Mouse (Mus musculus) adrenal gland, adult 2 months (tissue): ENCODE data around the gene Rnf169. TPM values are rescaled to one million over a fixed set of nuclear protein-coding genes. Genes with fewer than 3 reads are reported as not detected.

Experiments
- DNase-seq: peaks from one replicate; pipeline ENCODE4 v3.0.0; 2021
- polyA plus RNA-seq: library from polyadenylated mRNA; depleted of rRNA; stranded (reverse); fragments of >200 nt; gene quantifications from 2 replicates; pipeline ENCODE4 v1.2.3, GENCODE M21; 2012; rRNA removed
- total RNA-seq, 2 experiments: library from RNA; stranded (reverse); gene quantifications; 2 replicates each; pipeline ENCODE4 v1.2.3; 2021

Gene Rnf169
- total and polyA plus RNA-seq, 3 experiments, result 5.0 to 13.8 (median 13.0) TPM

DNA sequence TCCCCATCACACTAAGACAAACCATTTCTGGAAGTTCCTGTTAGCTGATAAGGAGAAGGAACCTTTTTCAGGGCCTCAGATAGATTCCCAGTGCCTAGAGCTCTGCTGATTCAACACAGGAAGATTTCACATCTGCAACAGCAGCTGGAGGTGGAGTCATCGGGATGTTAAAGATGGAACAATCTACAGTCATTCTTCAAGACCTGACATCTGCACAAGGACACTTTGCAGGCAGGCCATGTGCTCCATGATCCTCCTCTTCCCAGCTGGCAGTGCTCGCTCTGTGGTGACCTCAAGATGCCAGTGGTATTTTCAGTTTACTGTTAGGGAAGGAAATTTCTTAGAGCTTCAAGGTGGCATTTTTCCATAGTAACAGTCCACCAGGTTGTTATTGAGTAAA lies 87.9 kb downstream of the Rnf169 start:
- DNase-seq, result peak; percentile 71

DNA sequence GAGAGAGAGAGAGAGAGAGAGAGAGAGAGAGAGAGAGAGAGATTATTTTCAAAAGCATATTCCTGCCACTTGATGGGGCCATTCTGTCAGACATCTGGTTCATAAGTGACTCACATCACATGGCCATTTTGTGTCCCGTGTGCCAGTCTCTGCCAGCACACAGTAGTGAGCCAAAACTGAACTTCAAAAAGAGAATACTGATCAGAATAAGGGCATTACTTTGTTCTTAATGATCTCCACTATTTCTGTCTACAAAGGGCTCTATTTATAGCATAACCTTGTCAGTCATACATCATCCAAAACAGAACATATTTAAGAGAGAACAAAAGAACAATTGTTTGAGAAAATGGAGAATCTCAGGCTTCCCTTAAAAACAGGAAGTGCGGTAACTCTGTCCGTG lies 88.8 kb downstream of the Rnf169 start:
- peak; percentile 45 for DNase-seq

DNA sequence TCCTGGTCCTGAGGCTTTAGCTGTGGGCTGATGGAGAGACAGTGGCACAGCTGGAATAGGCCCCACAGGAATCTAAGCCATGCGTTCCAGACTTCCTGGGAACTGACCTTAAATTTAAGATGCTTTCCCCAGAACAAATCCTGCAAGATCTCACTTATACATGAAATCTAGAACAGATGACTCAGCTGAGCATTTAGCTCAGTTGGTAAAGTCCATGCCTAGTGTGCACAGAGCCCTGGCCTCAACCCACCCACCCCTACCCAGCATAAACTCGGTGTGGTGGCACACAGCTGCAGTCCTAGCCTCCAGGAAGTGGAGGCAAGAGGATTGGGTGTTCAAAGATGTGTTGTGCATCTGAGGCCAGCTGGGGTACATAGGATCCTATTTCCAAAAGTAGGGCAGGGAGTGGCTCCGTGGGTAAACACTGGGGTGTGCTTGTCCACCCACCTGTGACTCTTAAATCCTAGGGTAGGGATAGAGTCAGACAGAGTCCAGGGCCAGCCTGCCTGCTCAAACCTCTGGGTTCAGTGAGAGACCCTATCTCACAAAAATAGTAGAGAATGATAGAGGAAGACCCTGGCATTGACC lies 90.0 kb downstream of the Rnf169 start:
- no peak for DNase-seq

DNA sequence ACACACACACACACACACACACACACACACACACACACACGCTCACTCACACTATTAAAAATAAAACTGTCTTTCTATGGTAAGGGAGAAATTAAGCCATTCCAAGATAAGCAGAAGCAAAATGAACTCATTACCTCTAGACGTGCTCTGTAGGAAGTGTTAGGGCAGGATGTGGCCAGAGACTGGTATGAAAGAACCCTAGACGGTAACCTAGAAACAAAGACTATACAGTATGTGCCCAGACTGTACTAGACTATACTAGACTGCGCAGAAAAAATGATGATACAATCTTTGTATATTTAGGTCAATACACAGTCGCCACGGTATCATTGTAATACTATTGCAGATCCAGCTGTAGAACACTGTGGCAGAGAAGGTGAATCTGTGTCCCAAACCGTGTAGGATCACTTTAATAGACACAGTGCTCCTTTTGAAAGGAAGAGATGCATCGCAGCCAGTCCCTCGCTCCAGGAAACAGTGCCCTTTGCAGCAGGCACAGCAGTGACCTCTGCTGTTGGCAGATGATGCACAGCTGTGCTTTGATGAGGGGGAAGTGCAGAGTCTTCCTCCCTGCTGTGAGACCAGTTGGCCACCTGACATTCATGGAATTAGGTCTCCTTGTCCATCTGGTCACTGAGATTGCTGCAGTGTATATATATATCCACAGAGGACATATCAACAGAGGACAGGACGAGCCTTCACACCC lies 90.9 kb downstream of the Rnf169 start:
- no peak for DNase-seq

DNA sequence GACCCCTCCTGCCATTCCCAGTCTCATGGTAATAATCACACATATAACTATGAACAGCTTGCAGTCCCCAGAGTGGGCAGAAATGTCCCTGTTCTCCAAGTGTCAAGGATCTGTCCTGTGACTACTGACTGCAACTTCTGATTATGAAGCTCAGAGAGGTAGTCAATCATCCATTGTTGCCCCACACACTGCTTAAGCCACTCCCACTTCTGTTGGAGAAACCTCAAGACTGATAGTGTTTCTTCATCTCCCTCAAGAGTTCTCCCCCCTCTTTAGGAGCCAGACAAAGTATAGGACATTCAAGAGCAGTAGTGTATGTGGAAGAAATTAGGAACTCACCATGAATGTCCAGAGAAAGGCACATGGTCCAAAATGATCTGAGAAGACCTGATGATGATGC lies 92.5 kb downstream of the Rnf169 start:
- DNase-seq, result no peak

DNA sequence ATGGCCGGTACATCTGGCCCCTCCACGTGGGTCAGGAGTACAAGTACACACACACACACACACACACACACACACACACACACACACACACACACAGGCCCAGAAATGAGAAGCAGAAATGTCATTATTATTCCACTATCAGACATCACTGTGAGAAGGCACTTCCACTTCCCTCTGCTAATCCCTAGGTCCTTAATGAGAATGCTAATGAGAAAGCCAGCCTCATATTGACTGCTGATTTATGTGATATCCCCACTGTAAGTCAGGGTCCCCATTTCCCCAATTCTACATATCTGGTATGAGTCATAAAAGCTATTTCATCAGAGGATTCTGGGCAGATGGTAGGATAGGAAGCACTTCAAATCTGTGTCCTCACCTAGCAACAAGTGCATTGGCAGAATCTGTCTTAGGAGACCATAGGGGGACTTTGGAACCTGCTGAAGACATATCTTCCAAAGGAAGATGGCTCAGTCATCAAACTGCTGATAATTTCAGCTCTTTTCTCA lies 93.0 kb downstream of the Rnf169 start:
- no peak for DNase-seq

DNA sequence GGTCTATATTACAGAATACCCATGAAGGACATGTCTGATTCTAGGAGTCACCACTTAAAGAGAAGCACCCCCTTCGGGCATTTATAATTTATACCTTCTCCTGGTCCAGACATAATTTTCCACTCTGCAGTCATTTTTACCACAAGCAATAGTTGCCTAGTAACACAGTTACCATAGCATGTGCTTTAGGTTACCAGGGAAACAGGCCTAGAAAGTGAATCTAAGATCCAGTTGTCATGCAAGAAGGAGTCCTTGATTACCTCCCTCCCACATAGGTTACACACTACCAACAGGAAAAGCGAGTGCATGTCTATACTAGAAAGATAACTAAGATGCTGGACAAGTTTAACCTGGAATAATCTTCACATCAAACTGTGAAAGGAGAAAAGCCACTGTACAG lies 102.0 kb downstream of the Rnf169 start:
- no peak for DNase-seq

DNA sequence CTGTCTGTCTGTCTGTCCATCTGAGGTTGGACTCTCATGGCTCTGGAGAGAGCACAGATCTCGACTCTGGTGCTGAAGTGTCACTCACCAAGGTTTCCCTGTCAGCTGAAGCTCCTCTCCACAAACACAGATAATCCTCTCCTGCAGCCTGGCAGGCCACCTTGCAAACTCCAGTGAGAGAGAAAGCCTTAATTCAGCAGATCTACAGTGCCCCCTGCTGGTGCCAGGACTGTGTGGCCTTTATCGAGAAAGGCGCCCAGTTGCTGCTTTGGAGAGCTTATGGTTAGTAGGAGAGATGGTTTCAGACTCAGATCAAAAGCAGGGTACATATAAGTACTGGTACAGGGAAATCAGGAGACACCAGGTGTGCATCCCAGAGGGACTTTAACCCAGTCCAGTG lies 103.9 kb downstream of the Rnf169 start:
- peak; percentile 78 for DNase-seq

DNA sequence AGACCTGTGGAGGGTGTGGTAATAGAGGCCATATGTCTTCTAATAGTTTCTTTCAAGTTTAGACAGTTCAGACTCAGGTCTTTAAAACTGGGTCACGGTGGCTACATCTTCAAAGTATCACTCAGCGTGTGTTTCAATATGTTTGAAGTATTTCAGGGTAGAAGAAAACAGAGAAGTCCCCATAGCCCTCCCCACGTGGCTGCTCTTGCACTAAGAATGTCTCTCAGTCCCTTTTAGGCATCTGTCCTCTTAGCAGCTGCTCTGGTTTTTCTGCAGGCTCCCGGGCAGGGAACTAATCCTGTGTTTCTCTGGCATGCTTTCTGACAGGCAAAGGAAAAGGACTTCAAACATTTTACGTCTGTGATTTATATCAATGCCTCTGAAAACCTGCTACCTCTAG lies 104.4 kb downstream of the Rnf169 start:
- DNase-seq, result no peak

DNA sequence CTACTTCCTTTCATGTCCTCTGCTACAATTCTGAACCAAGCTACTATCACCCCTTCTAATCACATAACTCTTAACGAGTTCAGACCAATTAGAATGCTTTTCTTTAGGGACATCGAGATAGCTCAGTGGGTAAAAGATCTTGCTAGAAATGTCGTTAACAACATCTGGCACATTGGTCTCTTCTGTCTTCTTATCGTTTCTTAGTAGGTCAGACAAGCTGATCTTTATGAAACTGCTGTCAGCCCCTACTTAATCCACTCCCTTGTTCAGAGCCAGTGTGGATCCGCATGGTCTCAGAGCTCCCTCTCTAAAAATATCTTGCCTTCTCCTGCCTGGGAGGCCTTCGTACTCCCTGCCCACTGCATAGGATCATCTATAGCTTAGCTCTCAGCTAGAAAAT lies 106.3 kb downstream of the Rnf169 start:
- no peak for DNase-seq

Other genes with a start within 250 kb of the Rnf169 start
- gene Olfr521, start 216.9 kb downstream of the Rnf169 start, total RNA-seq, result not detected
- gene Olfr521, start 216.9 kb downstream of the Rnf169 start, polyA plus RNA-seq, result not detected in 2 replicates
- gene Neu3, start 152.0 kb downstream of the Rnf169 start, total RNA-seq, result 1 to 10 TPM; 1.8 to 2.7 TPM
- 1.4 TPM in 2 replicates for gene Neu3, start 152.0 kb downstream of the Rnf169 start, polyA plus RNA-seq
- gene Xrra1, start 121.3 kb downstream of the Rnf169 start, total RNA-seq, result 10 to 100 TPM in 1 of 2 experiments, under 1 TPM in 1; 0.41 to 10.0 TPM
- 38.1 and 64.4 TPM in 2 replicates for gene Xrra1, start 121.3 kb downstream of the Rnf169 start, polyA plus RNA-seq
- gene Spcs2, start 117.0 kb downstream of the Rnf169 start, total RNA-seq, result 100 to 1,000 TPM; 150 to 186 TPM
- gene Spcs2, start 117.0 kb downstream of the Rnf169 start, polyA plus RNA-seq, result 10.0 and 13.1 TPM in 2 replicates
- gene Chrdl2, start 25.7 kb upstream of the Rnf169 start, total RNA-seq, result not detected
- 0.33 TPM in 1 of 2 replicates, not detected in the other for gene Chrdl2, start 25.7 kb upstream of the Rnf169 start, polyA plus RNA-seq
- 10 to 100 TPM; 22.4 to 23.3 TPM for gene Pold3, start 141.1 kb upstream of the Rnf169 start, total RNA-seq
- gene Pold3, start 141.1 kb upstream of the Rnf169 start, polyA plus RNA-seq, result 2.4 and 4.1 TPM in 2 replicates
- 1 to 10 TPM; 3.0 to 6.0 TPM for gene Lipt2, start 178.8 kb upstream of the Rnf169 start, total RNA-seq
- gene Lipt2, start 178.8 kb upstream of the Rnf169 start, polyA plus RNA-seq, result 12.9 and 15.5 TPM in 2 replicates
- 1 to 10 TPM in 1 of 2 experiments, under 1 TPM in 1; 0.84 to 1.6 TPM for gene Kcne3, start 196.1 kb upstream of the Rnf169 start, total RNA-seq
- gene Kcne3, start 196.1 kb upstream of the Rnf169 start, polyA plus RNA-seq, result 1.6 and 2.7 TPM in 2 replicates
- 1 to 10 TPM; 4.1 to 5.6 TPM for gene Pgm2l1, start 246.9 kb upstream of the Rnf169 start, total RNA-seq
- gene Pgm2l1, start 246.9 kb upstream of the Rnf169 start, polyA plus RNA-seq, result 2.6 and 2.9 TPM in 2 replicates